Mouse (Mus musculus): Measurements from ENCODE around the gene Sh3glb2. TPM values are rescaled to one million over a fixed set of nuclear protein-coding genes. Genes with fewer than 3 reads are reported as not detected.

The Sh3glb2 gene
- 100 to 1,000 TPM; 255 to 284 TPM for total RNA-seq (2021)

DNA sequence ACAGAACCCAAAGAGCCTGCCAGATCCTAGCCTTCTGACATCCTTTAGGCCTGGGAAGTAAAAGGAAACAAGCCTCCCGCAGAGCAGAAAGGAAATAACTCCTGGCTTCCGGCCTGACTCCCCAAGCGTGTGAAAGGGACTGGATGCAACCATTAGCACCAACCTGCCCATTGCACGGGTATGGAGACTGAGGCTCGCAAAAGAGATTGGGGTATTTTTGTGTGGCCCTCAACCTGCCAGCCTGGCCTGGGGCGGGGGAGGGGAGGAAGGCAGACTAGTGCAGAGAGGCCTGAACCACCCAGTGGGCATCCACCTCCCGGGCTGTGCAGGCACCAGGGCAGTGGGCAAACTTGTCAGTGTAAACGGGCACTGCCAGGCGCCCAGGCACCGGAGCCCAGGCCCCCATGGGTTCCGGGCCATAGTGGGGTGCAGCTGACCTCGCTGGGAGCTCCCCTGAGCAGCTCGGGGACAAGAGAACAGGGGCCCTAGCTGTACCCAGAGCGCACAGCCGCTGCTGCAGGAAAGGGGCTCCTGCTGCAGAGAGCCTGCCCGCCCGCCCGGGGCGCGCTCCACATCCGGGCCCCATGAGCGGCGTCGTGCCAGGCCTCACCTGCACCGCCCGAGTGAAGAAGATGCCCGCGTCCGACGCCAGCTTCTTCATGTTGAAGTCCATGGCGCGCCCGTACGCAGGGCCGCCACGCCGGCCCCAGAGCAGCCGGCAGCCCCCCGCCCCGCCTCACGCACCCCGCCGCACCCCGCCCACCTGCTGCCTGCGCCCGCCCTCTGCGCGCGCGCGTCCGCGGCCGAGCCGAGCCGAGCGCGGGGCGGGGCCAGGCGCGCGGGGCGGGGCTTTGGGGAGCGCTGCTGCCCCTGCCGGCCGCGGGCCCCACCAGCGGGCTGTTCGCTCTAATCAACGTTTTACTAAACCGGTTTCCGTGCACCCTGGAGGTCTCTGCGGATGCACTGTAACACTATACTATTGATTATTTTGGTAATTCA is at the start of gene Sh3glb2:
Sh3glb2 (minus strand) TSS at position 805 of the 999 bp plus-strand sequence.
- peak; percentile 75 to 79 for DNase-seq

DNA sequence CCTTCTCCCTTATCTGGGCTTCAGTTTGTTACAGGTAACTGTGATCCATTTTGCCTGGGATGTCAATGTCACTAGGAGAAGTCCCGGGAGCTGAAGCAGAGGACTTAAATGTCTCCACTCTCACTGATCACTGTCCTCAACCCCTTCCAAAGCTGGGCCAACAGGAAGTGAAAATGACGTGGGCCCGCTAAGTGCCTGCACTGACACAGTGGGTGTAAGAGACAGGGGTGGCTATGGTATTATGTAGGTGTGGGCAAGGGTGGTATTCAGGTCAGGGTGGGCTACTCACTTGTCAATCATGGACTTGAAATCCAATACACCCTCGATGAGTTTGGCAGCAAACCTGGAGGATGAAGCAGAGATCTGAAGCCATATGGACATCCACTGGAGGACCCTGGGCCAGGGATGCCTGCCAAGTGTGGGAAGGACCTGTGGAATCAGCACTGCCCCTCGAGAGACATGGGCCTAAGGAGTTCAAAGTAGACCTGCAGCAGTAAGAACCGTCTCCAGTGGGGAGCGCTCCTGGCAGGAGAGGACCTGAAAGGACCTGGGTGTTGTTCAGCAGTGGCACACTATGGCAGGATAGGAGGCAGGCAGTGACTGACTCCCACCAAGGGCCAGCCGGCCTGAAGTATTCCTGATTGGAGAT is 49.4 kb upstream of the Sh3glb2 start:
- no peak for DNase-seq

DNA sequence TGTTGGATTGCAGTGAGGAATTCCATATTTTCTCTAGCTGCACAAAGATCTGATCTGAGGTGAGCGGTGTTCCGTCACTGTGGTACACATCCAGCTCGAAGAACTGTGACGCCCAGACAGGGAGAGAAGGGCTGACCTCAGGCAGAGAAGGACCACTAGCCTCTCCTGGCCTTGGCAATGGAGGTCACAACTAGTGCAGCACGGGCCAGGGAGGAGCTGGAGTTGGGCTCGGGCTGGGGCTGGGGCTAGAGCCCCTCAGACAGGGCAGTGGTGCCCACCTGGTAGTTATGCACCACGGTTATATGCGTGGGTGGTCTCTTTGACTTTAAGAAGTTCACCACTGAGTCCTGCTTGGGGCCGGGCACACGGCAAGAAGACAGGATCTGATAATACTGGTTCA is 48.6 kb upstream of the Sh3glb2 start:
- DNase-seq = no peak

DNA sequence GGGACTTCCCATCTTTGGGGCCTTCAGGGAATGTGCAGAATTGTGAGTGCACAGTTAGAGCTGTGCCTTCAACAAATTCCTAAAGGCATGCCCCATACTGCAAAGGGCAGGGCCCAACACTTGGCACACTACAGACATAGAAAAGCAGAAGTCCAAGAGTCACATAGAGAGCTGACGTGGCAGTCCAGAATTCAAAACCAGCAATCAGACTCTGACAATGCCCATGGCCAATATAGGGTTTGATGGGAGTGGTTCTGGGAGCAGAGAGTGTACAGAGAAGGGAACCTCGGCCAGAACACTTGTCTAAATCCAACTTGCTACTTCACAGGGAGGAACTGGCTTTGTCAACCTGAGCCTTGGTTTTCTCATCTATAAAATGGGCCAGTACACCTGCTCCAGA is 48.1 kb upstream of the Sh3glb2 start:
- no peak for DNase-seq

DNA sequence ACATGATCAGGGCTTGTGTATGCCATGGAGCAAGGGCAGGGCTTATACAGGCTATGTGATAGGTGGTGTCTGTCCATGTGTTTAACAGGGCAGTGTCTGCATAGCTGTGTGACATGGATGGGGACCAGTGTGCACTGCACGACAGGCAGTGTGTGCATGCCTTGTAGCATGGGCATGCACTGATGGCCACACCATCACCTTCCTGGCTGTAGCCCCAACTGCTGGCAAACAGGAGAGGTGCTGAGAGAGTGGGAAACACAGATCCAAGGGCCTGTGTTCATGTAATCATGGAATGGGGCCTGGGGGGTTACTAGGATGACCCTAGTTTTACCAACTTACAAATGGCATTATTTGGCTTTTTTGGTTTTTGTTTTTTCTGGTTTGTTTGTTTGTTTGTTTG is 44.7 kb upstream of the Sh3glb2 start:
- no peak for DNase-seq

DNA sequence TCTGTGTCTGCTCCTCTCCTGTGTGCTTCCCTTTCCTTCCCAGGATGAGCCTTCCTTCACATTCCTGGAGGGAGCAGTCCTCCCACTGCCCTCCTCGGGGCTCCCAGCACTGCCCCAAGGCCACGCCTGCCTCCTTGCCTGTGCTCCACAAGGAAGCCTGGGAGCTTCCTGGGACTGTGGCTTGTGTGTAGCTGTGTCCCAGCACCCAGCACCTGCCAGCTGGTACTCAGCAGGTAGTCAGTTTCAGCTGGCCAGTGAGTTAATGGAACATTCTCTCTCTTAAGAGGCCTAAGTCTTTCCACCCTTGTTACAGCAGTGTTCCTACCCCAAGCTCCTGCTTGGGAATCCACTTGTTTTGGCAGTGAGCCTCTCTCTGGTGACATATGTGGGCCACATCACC is 43.7 kb upstream of the Sh3glb2 start:
- DNase-seq = no peak

DNA sequence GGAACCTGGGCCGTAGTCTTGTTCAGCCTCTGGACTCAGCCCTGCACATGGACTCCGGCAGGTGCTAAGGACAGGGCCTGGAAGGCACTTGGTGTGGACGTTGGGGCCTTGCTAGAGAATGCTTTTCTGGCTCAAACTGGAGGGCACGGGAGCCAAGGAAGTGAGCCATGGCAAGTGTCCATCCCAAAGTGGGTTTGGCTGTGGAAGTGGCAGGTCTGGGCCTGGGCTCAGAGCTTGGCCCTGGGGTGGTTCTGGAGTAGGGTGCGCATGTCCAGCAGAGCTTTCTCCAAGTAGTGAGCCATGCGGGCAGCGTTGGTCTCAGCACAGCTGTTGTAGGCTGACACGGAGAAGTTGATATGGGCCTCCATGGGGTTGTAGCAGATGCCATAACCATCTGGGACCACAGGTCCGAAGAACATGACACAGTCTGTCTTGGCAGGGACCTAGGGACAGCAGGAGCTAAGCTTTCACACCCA is 43.3 kb upstream of the Sh3glb2 start:
- DNase-seq = no peak

DNA sequence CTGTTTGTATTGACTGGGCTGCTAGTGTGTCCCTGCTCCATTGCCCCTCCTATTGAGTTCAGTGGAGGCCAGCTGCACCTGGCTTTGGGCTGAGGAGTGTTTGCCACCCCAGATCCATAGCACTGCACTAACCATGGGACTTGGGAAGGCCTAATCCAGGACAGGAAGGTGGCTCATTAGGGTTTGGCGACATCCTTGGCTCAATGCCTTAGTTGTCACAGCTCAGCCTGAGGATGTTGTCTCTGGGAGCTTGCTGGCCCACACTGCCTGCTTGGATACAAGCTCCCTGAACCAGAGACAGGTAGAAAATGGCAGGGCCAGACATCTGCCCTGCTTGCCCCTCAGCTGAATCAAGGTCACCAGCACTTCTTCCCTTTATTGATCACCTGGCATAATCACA is 42.4 kb upstream of the Sh3glb2 start:
- DNase-seq = no peak

DNA sequence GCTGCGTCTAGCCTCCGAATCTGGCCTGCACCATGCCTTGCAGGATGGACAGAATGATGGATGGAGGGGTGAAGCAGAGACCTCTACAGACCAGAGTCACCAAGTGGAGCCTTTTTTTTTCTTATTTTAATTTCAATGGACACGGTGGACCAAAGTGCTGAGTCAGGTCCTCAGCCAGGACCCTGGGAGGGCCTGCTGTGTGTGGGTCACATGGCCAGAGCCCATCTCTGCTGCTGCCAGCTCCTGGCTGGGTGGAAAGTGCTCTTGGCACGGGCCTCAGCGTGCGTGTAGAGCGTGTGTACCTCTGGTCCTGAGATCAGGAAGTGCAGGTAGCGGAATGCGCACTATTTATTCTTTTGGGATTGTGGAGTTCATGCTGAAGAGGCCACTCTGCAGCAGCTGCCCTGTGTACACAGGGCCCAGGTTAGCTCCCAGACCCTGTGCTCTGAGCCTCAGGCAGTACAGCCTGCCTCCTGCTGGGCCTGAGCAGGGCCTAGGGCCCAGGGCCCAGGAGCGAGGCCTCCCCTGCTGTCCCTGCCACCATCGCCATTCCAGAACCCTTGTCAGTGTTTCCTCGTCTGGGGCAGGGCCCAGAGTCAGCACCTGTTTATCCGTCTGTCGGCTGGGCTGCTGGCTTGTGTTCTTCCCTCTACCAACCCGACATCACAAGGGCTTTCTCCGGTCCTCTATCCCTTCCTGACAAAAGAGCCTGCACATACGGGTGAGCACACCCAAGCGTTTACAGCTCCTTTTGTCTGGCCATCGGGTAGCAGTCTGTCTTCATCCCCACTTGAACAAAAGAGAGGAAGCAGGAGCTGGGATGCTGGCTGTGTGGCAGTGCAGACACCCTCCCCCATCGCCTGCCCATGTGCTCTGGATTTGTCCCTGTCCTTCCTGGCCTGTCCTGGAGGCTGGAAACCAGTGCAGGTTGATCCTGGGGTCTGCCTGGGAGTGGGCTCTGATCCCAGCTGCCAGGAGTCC is 40.3 kb upstream of the Sh3glb2 start:
- DNase-seq = no peak

DNA sequence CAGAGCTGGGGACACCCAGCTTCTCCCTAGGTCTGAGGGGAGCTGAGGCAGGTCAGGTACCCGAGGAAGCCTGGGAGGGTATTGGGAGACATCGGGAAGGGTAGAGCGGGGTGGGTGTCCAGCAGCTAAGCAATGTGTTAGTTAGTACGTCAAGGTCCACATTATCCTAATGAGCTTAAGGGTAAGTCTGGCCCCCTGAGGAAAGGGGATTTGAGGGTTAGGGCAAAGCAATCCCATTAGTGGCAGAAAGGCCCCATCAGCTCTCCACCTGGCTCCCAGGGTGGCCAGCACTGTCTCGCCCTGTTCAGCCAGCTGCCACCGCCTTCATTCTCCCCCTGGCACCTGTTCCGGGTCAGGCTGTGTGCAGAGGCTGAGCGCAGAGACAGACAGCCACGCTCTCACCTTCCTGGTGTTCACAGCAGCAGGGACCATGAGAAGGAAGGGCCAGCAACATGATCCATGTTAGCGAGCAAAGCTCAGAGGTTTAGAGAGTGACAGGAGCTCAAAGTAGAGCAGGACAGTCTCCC is 38.9 kb upstream of the Sh3glb2 start:
- DNase-seq = no peak

DNA sequence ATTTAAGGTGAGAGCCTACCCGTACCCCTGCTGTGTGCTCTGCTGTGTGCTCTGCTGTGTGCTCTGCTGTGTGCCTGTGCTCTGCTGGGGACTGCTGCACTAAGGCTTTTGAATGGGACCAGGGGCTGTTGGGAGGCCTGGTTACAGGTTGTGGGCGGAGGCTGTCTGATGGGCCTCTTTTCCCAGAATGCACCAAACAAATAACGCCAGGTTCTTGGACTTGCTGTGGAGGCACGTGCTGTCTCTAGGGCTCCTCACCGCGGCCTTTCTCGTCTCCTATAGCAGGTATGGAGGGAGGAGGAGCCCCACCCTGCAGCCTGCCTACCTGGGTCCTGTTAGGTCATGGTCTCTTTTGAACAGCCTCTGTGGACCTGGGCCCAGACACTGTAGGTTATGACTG is 37.1 kb upstream of the Sh3glb2 start:
- no peak for DNase-seq

DNA sequence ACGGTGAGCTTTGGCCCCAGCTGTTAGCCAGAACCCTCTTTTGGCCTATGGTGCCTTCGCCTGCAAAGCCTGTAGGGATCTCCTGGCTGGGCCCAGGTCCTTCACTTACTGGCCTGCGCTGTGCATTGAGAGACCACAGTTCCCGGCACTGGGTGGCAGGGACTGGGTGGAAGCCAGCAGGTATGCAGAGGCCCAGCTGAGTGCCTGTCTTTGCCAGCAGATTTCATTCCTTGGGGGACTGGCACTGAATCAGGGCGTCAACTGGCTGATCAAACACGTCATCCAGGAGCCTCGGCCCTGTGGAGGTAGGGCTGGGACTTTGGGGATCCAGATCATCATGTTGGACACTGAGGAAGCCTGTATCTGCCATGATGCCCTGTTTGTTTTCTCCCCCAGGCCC is 36.6 kb upstream of the Sh3glb2 start:
- no peak for DNase-seq

DNA sequence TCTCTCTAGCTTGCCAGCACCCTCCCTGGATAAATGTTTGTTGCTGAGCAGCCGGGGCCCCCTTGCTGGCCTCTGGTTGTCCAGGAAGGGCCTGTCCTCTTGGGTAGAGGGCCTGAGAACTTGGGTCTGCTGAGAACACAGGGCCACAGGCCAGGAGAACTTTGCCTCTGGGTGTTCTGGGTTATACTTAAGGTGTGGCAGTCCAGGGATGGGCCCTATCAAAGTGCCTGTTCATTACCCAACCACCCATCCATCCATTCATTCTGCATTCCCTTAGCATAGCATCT is 34.2 kb upstream of the Sh3glb2 start:
- no peak for DNase-seq

DNA sequence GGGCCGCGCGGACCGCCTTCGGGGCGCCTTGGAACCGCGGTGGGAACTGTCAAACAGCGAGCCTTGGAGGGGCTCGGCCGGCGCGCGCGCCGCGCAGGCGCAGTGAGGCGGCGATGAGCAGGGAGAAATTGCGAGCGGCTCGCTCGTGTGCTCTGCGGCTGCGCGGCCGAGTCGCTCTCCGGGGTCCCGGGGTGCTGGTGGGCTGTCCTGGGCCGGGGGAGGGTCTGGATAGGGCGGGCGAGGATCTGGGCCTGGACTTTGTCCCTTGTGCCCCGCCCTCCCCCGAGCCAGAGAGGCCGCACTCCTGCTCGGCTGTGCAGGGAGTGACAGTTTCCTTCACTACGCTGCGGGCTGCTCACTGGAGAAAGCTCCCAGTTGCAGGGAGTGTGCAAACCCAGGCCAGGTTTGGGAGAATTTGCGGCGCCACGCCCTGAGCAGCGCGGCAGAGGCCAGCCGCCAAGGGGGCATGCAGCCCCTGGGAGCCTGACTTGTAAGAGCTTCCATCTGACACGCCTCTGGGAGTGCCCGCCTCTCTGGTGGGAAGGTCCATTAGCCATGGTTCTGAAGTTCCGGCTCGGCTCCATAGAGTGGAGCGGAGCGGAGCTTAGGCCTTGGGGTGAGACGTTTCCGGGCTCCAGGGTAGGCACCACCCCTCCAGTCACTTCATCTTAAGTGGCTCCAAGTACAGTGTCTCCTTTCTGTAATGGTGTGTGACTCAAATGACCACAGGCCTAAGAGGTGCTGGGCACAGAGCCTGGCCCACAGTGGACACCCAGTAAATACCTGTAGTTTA is 33.6 kb upstream of the Sh3glb2 start:
- peak; percentile 57 to 66 for DNase-seq

DNA sequence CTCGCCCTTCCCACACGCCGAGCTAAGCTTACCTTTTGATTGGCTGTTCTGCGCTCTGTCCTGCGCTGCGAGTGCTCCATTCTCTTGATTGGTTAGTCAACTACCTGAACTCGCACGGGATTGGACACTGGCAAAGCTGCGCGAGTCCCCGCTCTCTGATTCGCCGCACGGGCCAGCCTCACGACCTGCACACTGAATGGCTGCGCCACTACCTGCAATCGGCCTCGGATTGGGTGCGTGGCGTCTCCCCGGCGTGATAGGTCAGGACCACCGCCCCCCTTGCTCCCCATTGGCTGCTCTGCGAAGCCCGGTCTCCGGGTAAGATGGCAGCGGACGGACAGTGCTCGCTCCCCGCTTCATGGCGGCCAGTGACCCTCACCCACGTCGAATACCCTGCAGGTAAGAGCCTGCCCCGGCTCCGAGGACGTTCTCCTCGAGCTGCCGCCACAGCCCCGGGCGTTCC is 33.0 kb upstream of the Sh3glb2 start, which contains the start of gene Dolpp1:
Dolpp1 (plus strand) TSS at position 141 of the 463 bp plus-strand sequence.
- peak; percentile 98 to 99 for DNase-seq

DNA sequence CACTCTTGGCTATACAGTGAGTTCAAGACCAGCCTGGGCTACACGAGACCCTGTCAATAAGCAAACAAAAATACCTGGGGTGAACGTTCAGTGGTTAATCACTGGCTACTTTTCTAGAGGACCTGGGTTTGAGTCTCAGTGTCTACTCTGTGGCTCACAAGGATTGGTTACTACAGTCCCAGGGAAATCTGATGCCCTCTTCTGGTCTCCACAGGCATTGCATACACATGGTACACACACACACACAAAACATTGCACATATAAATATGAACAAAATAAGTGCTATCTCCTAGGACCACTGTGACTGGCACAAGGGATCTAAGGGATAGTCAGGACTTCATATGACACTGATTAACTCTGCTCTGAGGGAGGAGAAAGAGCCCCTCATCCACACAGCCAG is 29.9 kb upstream of the Sh3glb2 start:
- DNase-seq = no peak

DNA sequence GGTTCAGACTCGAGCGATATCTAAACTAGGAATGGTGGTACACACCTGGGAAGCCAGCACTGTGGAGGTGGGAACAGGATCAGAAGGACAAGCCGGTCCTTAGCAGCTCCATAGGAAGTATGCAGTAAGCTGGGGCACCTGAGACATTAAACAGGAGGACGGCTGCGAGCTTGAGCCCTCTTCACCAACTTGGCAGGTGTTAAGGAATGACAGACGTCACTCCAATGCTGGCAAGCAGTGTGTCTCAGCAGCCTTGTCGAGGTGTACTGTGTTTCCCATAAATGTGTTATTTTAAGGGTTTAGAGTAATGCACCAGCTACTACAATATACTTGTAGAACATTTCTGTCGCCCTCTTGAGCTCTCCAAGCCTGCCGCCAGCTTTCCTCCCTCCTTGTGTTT is 27.8 kb upstream of the Sh3glb2 start:
- DNase-seq = no peak

DNA sequence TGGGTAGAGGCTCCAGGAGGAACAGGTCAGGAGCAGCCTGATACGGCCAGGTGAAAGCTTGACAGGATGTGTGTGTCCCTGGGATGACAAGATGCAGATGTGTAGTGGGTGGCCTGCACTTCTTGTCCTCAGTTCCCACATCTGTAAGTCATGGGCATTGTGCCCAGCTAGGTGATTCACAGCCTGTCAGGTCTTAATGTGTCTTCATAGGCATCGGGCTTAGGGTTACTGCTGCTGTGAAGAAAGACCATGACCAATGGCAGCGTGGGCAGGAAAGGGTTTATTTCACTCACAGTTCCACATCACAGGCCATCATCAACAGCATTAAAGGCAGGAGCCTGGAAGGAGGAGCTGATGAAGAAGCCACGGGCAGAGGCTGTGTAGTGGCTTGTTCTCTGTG is 26.5 kb upstream of the Sh3glb2 start:
- no peak for DNase-seq

DNA sequence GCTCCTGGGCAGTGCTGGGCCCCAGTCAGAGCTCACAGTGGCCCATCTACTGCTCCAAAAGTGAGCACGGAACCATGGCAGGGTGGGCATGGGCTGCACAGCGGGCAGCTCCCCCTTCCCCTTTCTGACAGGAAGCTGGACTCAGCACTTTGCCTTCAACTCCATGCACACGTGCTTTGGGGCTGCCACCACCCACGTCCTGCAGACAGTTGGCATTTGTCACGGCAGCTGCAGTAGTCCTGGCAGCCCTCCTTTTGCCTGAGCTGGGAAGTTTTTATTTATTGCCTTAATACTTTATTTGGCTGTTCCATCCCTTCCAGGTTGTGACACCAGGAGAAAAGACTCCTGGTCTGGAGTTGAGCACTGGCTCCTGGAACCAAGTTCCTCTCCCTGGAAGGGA is 25.7 kb upstream of the Sh3glb2 start:
- no peak for DNase-seq

DNA sequence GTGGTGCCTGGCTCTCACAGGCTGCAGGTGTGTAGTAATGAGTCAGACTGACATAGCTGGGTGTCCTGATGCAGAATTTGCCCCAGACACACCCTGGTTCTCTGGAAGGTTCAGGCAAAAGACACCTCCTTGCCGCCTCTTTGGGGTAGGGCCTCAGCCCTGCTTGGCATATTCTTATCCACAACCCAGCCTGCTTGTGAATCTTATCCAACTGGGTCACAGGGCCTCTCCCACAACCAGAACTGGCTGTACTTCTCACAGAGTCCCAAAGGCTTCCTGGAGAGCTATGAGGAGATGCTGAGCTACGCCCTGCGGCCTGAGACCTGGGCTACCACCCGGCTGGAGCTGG is 22.2 kb upstream of the Sh3glb2 start:
- no peak for DNase-seq

DNA sequence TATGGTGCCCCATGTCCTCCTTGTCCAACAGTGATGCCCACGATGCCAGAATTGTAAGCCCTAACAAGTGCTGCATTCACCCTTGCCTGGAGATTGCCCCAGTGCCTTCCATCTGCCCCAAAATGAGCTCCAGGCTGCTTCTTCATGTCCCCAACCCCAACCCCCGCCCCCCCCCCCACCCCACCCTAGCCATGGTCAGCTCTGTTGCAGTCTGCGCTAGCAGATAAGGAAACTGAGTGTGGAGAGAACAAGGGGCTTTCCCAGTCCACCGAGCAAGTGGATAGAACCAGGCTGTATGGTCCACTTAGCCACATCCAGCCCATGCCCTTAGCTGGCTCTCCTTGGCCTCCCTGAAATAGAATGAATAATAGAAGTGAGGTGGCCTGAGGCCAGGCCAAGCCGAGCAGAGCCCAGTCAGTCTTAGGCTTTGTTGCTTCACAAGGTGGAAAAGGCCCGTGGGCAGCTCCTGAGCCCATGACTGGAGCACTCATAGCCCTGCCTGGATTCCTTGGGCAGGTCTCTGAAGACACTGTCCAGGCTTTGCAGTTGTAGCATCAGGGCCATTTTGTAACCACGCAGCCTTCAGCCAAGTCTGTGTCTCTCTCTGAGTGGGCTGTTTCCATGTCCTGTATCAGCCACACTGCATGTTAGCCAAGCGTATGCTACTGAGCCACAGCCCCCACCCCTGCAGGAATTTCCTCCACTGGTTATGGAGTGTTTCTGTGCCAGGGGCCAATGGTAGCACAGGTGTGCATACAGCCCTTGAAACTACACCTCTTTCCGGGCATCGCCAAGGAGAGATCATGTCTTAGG is 21.6 kb upstream of the Sh3glb2 start:
- DNase-seq = no peak

Measured in layer of hippocampus, postnatal 36 days (tissue).